Mouse (Mus musculus): ENCODE results near the gene Glis3. TPM values are rescaled to one million over a fixed set of nuclear protein-coding genes. Genes with fewer than 3 reads are reported as not detected.

The Glis3 gene
- polyA plus RNA-seq, 1 experiment from 2014 or later: 1.9 TPM

DNA sequence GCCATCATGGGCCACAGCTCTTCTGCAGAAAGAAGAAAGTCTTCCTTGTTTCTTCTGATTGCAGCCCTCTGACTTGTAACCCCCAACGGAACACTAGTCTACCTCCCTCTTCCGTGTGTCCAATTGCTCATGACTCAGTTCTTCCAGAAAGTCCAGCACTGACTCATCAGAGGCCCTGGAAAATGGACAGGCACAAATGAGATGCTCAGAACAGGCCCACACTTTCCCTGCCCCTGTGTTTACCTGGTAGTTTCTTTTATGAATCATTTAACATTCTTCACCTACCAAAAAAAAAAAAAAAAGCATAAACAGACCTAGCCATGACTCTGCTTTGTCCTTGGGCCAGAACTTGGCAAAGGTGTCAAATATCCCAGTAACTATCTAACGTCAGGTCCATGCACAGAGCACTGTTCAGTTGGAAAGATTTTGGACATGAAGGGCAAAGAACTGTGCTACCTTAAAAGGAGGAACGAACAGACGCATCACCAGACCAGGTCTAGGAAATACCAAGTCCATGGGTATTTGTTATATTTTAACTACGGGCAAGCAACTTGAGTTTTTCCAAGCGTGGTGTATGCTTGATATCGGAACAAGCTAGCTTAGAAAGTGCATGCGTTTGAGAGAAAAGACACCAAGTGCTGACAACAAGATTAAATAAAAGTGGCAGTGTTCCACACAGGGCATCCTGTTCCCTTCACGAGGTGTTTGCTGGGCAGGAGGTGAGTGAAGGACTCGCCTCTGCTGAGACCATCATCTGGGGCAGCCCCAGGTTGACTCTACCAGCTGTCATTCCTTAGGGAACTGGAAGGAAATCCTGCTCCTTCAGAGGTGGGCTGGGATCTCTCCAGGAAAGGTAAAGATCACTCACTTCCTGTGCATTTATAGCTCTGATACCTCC is 58.0 kb downstream of the Glis3 start:
- H3K4me3 ChIP-seq (ENCODE audit: low read depth, low read length): no peak overlapping the region
- no peak for DNase-seq (ENCODE audit: low spot score)
- no peaks in the 10 kb centered on the region for H3K36me3 ChIP-seq (ENCODE audit: control insufficient read depth, insufficient read depth, low read length)
- H3K27ac ChIP-seq (ENCODE audit: low read depth): no peak overlapping the region
- 78% methylated on average over 11 of the region's 11 CpGs for WGBS
- H3K27me3 ChIP-seq (replicated peaks; ENCODE audit: control insufficient read depth, insufficient read depth, low read length): no peaks in the 10 kb centered on the region
- no peak overlapping the region for H3K4me2 ChIP-seq (ENCODE audit: low read length)
- H3K4me1 ChIP-seq (replicated peaks; ENCODE audit: control insufficient read depth, insufficient read depth, low read length): no peaks in the 10 kb centered on the region
- H3K9ac ChIP-seq (ENCODE audit: low read length): no peak overlapping the region
- no peak for ATAC-seq (replicated peaks; ENCODE audit: low FRiP score, low TSS enrichment, low read depth)
- no peaks in the 10 kb centered on the region for H3K9me3 ChIP-seq (ENCODE audit: control insufficient read depth, low read length)

DNA sequence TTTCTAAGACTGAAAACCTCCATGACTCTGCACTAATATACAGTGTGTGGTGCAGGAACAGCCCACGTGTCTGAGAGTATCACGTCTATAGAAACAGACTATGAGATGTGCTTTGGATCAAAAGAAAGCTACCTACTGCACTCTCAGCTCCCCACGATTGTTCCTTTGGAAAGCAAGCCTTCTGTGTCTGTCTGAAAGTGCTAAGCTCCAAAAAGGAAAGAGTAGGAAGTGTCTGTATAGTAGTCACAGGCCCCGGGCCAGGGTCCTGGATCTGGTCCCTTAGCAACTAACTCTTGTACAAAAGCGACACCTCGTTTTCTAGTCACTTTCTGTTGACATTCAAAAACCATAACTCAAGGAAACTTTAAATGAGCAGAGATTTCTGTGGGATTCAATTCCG is 62.1 kb downstream of the Glis3 start:
- Histone ChIP-seq H3K27ac (ENCODE audit: low read depth) (no peak overlapping the region), H3K4me3 (ENCODE audit: low read depth, low read length) (no peak overlapping the region), H3K36me3 (ENCODE audit: control insufficient read depth, insufficient read depth, low read length) (no peaks in the 10 kb centered on the region), H3K9me3 (ENCODE audit: control insufficient read depth, low read length) (no peaks in the 10 kb centered on the region), H3K4me2 (ENCODE audit: low read length) (no peak overlapping the region), H3K9ac (ENCODE audit: low read length) (no peak overlapping the region), H3K27me3 (replicated peaks; ENCODE audit: control insufficient read depth, insufficient read depth, low read length) (no peaks in the 10 kb centered on the region), H3K4me1 (replicated peaks; ENCODE audit: control insufficient read depth, insufficient read depth, low read length) (no peaks in the 10 kb centered on the region)
- DNase-seq (ENCODE audit: low spot score): no peak
- 81% methylated on average over 7 of the region's 7 CpGs for WGBS
- ATAC-seq (replicated peaks; ENCODE audit: low FRiP score, low TSS enrichment, low read depth): no peak

DNA sequence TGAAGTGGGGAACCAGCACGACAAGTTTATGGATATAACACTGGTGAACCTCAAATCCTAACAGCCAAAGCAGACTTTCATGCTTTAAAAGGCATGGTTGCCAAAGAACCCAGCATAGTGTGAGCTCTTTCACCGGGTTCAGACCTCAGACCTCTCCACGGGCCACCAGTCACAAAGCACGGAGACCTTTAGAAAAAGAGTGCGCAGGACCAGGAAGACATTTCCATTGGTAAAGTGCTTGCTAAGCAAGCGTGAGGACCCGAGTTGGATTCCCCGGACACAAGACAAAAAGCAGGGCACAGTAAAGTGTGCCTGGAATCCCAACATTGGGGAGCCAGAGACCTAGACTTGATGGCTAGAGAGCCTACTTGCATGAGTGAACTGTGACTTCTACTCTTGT is 62.7 kb downstream of the Glis3 start:
- ATAC-seq (replicated peaks; ENCODE audit: low FRiP score, low TSS enrichment, low read depth) (no peak), DNase-seq (ENCODE audit: low spot score) (no peak)
- no peak overlapping the region for H3K4me2 ChIP-seq (ENCODE audit: low read length)
- no peaks in the 10 kb centered on the region for H3K36me3 ChIP-seq (ENCODE audit: control insufficient read depth, insufficient read depth, low read length)
- no peak overlapping the region for H3K27ac ChIP-seq (ENCODE audit: low read depth)
- no peak overlapping the region for H3K4me3 ChIP-seq (ENCODE audit: low read depth, low read length)
- H3K9me3 ChIP-seq (ENCODE audit: control insufficient read depth, low read length): no peaks in the 10 kb centered on the region
- H3K27me3 ChIP-seq (replicated peaks; ENCODE audit: control insufficient read depth, insufficient read depth, low read length): no peaks in the 10 kb centered on the region
- no peaks in the 10 kb centered on the region for H3K4me1 ChIP-seq (replicated peaks; ENCODE audit: control insufficient read depth, insufficient read depth, low read length)
- 91% methylated on average over 8 of the region's 8 CpGs for WGBS
- no peak overlapping the region for H3K9ac ChIP-seq (ENCODE audit: low read length)

DNA sequence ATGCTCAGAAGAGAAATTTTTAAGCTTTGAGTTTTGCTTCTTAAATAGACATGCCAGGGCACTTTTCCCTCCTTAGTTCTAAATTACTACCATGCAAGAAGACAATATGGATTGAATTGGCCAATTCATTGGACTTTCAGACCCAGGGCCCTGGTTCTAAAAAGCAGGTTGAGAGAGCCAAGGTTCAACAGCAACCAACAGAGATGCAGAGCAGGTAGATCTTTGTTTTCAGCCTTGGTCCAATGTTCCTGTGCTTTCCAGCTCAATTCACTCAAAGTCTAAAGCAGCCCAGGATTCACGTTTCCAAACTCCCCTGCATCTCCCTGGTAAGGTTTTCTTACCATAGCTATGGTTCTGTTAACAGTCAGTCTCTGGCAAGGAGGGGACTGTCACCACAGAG is 63.4 kb downstream of the Glis3 start:
- H3K36me3 ChIP-seq (ENCODE audit: control insufficient read depth, insufficient read depth, low read length): no peaks in the 10 kb centered on the region
- H3K9me3 ChIP-seq (ENCODE audit: control insufficient read depth, low read length): no peaks in the 10 kb centered on the region
- no peak for DNase-seq (ENCODE audit: low spot score)
- no peak overlapping the region for H3K9ac ChIP-seq (ENCODE audit: low read length)
- H3K4me2 ChIP-seq (ENCODE audit: low read length): no peak overlapping the region
- 83% methylated on average over 1 of the region's 1 CpGs for WGBS
- no peak overlapping the region for H3K4me3 ChIP-seq (ENCODE audit: low read depth, low read length)
- H3K27ac ChIP-seq (ENCODE audit: low read depth): no peak overlapping the region
- no peaks in the 10 kb centered on the region for H3K27me3 ChIP-seq (replicated peaks; ENCODE audit: control insufficient read depth, insufficient read depth, low read length)
- no peaks in the 10 kb centered on the region for H3K4me1 ChIP-seq (replicated peaks; ENCODE audit: control insufficient read depth, insufficient read depth, low read length)
- no peak for ATAC-seq (replicated peaks; ENCODE audit: low FRiP score, low TSS enrichment, low read depth)

DNA sequence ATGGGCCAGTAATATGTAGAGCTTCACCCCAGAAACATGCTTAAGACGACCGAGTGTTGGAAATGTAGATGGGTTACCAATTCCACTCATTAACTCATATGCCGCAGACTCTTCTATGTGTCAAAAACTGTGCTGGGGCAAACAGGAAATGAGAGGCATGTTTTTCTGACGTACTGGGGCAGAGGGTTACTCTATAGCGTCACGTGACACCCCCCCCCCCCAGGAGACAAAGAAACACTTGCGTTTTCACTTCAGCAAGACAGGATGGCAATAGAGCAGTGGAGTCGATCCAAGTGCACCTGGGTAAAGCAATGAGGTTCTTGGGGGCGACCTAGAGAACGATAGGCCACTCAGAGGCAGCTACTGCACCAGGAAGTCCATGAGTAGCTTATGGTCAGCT is 67.6 kb downstream of the Glis3 start:
- Histone ChIP-seq H3K27ac (ENCODE audit: low read depth) (no peak overlapping the region), H3K27me3 (replicated peaks; ENCODE audit: control insufficient read depth, insufficient read depth, low read length) (no peaks in the 10 kb centered on the region), H3K9me3 (ENCODE audit: control insufficient read depth, low read length) (no peaks in the 10 kb centered on the region), H3K9ac (ENCODE audit: low read length) (no peak overlapping the region), H3K4me1 (replicated peaks; ENCODE audit: control insufficient read depth, insufficient read depth, low read length) (peaks cover 13% of the 10 kb centered on the region), H3K4me3 (ENCODE audit: low read depth, low read length) (no peak overlapping the region), H3K4me2 (ENCODE audit: low read length) (no peak overlapping the region), H3K36me3 (ENCODE audit: control insufficient read depth, insufficient read depth, low read length) (no peaks in the 10 kb centered on the region)
- 88% methylated on average over 10 of the region's 10 CpGs for WGBS
- ATAC-seq (replicated peaks; ENCODE audit: low FRiP score, low TSS enrichment, low read depth) (no peak), DNase-seq (ENCODE audit: low spot score) (no peak)

DNA sequence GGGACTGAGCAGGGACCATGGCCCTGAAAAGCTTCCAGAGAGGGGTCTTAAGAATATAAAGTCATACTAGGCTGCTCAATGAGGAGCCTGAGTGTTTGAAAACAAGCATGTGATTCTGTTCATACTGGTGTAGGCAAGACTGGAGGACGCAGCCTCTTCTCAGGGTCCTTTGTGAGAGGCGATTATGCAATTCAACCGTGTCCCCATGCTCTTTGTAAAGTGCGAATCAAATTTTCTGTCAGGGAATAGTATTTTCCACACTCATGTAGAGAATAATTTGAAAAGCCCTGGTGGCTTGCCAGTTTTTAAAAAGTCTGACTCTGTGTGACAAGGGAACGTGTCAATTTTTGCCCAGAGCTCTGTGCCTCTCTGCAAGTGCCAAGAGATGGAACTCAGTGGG is 71.1 kb downstream of the Glis3 start:
- H3K36me3 ChIP-seq (ENCODE audit: control insufficient read depth, insufficient read depth, low read length): no peaks in the 10 kb centered on the region
- H3K9ac ChIP-seq (ENCODE audit: low read length): no peak overlapping the region
- H3K27ac ChIP-seq (ENCODE audit: low read depth): no peak overlapping the region
- no peaks in the 10 kb centered on the region for H3K27me3 ChIP-seq (replicated peaks; ENCODE audit: control insufficient read depth, insufficient read depth, low read length)
- peaks cover 13% of the 10 kb centered on the region for H3K4me1 ChIP-seq (replicated peaks; ENCODE audit: control insufficient read depth, insufficient read depth, low read length)
- ATAC-seq (replicated peaks; ENCODE audit: low FRiP score, low TSS enrichment, low read depth) (no peak), DNase-seq (ENCODE audit: low spot score) (no peak)
- WGBS: 96% methylated on average over 5 of the region's 5 CpGs
- no peaks in the 10 kb centered on the region for H3K9me3 ChIP-seq (ENCODE audit: control insufficient read depth, low read length)
- H3K4me3 ChIP-seq (ENCODE audit: low read depth, low read length): no peak overlapping the region
- H3K4me2 ChIP-seq (ENCODE audit: low read length): no peak overlapping the region

DNA sequence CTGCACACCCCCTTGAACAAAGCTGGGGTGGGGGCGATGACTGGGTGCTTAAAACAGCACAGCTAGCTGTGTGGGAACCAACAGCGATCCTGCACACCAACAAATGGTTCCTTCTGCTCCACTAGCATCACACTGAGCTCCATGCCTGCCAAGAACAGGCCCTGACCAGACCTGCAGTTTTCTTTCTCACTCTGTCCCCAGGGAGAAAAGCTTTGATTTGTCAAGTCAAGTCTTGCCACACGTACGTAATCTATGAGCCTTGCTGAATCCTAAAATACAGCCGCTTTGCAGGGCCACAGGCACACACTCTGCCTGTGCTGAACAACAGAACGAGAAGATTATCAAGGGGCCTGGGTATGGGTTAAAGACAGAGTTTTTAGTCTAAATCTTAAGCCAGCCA is 71.6 kb downstream of the Glis3 start:
- no peak overlapping the region for H3K9ac ChIP-seq (ENCODE audit: low read length)
- 61% methylated on average over 6 of the region's 6 CpGs for WGBS
- peaks cover 13% of the 10 kb centered on the region for H3K4me1 ChIP-seq (replicated peaks; ENCODE audit: control insufficient read depth, insufficient read depth, low read length)
- ATAC-seq (replicated peaks; ENCODE audit: low FRiP score, low TSS enrichment, low read depth) (no peak), DNase-seq (ENCODE audit: low spot score) (no peak)
- no peak overlapping the region for H3K4me3 ChIP-seq (ENCODE audit: low read depth, low read length)
- no peaks in the 10 kb centered on the region for H3K36me3 ChIP-seq (ENCODE audit: control insufficient read depth, insufficient read depth, low read length)
- no peak overlapping the region for H3K4me2 ChIP-seq (ENCODE audit: low read length)
- no peak overlapping the region for H3K27ac ChIP-seq (ENCODE audit: low read depth)
- no peaks in the 10 kb centered on the region for H3K27me3 ChIP-seq (replicated peaks; ENCODE audit: control insufficient read depth, insufficient read depth, low read length)
- no peaks in the 10 kb centered on the region for H3K9me3 ChIP-seq (ENCODE audit: control insufficient read depth, low read length)

DNA sequence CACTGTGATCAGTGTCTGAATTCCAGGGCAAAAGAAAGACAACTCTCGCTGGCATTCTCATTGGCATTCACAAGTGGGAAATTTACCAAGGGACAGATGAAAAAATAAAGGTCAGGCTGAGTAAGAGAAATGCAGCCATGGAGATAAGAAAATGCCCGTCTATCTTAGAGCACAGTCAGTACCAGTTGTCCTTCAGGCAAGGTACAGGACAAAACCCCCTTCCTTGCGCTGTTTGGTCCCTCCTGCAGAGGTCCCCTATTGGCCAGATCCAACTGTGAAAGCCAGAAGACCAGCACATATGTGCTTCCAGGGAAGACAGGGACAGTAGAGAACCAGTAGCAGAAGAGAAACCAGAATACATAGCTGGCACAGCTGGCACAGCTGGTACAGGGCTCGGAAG is 79.0 kb downstream of the Glis3 start:
- no peak for ATAC-seq (replicated peaks; ENCODE audit: low FRiP score, low TSS enrichment, low read depth)
- no peak overlapping the region for H3K27ac ChIP-seq (ENCODE audit: low read depth)
- 76% methylated on average over 4 of the region's 4 CpGs for WGBS

DNA sequence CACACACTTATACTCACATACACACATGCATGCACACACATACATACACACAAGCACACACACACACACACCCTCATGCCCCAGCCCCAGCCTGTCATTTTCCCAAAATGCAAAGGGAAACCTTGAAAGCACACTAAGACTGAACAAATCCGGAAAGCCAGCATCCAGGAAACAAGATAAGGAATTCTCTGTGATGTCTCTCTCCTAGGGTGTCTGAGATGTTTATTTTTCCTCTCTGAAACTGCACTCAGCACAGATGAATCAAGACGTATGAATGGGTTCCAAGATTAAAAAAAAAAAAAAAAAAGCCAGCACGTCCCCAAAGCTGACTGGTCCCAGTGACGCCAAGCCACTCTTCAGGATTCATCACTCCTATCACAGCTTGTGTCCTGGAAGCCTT is 85.7 kb downstream of the Glis3 start:
- H3K4me3 ChIP-seq (ENCODE audit: low read depth, low read length): no peak overlapping the region
- no peaks in the 10 kb centered on the region for H3K36me3 ChIP-seq (ENCODE audit: control insufficient read depth, insufficient read depth, low read length)
- no peak for DNase-seq (ENCODE audit: low spot score)
- no peak overlapping the region for H3K27ac ChIP-seq (ENCODE audit: low read depth)
- H3K9ac ChIP-seq (ENCODE audit: low read length): no peak overlapping the region
- no peaks in the 10 kb centered on the region for H3K27me3 ChIP-seq (replicated peaks; ENCODE audit: control insufficient read depth, insufficient read depth, low read length)
- WGBS: 25% methylated on average over 4 of the region's 4 CpGs
- H3K9me3 ChIP-seq (ENCODE audit: control insufficient read depth, low read length): no peaks in the 10 kb centered on the region
- H3K4me1 ChIP-seq (replicated peaks; ENCODE audit: control insufficient read depth, insufficient read depth, low read length): peaks cover 13% of the 10 kb centered on the region
- ATAC-seq (replicated peaks; ENCODE audit: low FRiP score, low TSS enrichment, low read depth): no peak
- no peak overlapping the region for H3K4me2 ChIP-seq (ENCODE audit: low read length)

More for the DNA sequence above, 79.0 kb downstream of the Glis3 start:
- Histone ChIP-seq H3K36me3 (ENCODE audit: control insufficient read depth, insufficient read depth, low read length) (no peaks in the 10 kb centered on the region), H3K4me2 (ENCODE audit: low read length) (no peak overlapping the region), H3K9ac (ENCODE audit: low read length) (no peak overlapping the region), H3K27me3 (replicated peaks; ENCODE audit: control insufficient read depth, insufficient read depth, low read length) (no peaks in the 10 kb centered on the region), H3K4me3 (ENCODE audit: low read depth, low read length) (no peak overlapping the region), H3K4me1 (replicated peaks; ENCODE audit: control insufficient read depth, insufficient read depth, low read length) (no peaks in the 10 kb centered on the region), H3K9me3 (ENCODE audit: control insufficient read depth, low read length) (no peaks in the 10 kb centered on the region)
- DNase-seq (ENCODE audit: low spot score): no peak
